Mouse (Mus musculus) heart, embryonic 14.5 days (tissue): Measurements from ENCODE around the gene Prdm10. TPM values are rescaled to one million over a fixed set of nuclear protein-coding genes. Genes with fewer than 3 reads are reported as not detected.

Experiments used
- ATAC-seq: fragments of 200-750 bp; cut with Nextera tagmentation; 2 replicates; pipeline ENCODE4 v1.8.0; 2017; ENCODE audit warnings: low read depth, moderate TSS enrichment; ENCODE audit not compliant: insufficient number of reproducible peaks, insufficient read depth, low FRiP score
- H3K27ac ChIP-seq, 2 experiments: fragments of 200-500 bp in 1 of 2; fragments of 300-500 bp in 1 of 2; sonication (generic) in 1 of 2; replicated peaks in 1 of 2; 2 replicates each; pipeline ENCODE4 v1.5.1; 2012 to 2014; ENCODE audit warnings: low read depth in 2 of 2, low read length in 2 of 2, control low read depth in 1 of 2, mild to moderate bottlenecking in 1 of 2, mixed read lengths in 1 of 2; ENCODE audit not compliant: control insufficient read depth in 1 of 2, insufficient read depth in 1 of 2
- H3K27me3 ChIP-seq: fragments of 300-500 bp; sonication (generic); 2 replicates; pipeline ENCODE4 v1.6.1; 2014; ENCODE audit warnings: mild to moderate bottlenecking, low read length, control low read depth; ENCODE audit not compliant: control insufficient read depth, insufficient read depth
- H3K36me3 ChIP-seq: fragments of 300-500 bp; sonication (generic); 2 replicates; pipeline ENCODE4 v1.6.1; 2014; ENCODE audit warnings: mild to moderate bottlenecking, control low read depth, low read length, mixed read lengths; ENCODE audit not compliant: control insufficient read depth, insufficient read depth
- H3K4me1 ChIP-seq, 2 experiments: fragments of 200-500 bp in 1 of 2; fragments of 300-500 bp in 1 of 2; sonication (generic) in 1 of 2; 2 replicates each; pipeline ENCODE4 v1.6.1; 2012 to 2014; ENCODE audit warnings: low read length in 2 of 2, control low read depth in 1 of 2, mixed read lengths in 1 of 2; ENCODE audit not compliant: control insufficient read depth in 2 of 2, insufficient read depth in 2 of 2
- H3K4me2 ChIP-seq: fragments of 300-500 bp; sonication (generic); 2 replicates; pipeline ENCODE4 v1.6.1; 2014; ENCODE audit warnings: mild to moderate bottlenecking, low read length
- H3K4me3 ChIP-seq, 2 experiments: fragments of 200-500 bp in 1 of 2; fragments of 300-500 bp in 1 of 2; sonication (generic) in 1 of 2; 2 replicates each; pipeline ENCODE4 v1.5.1; 2012 to 2014; ENCODE audit warnings: low read length in 2 of 2, mild to moderate bottlenecking in 2 of 2, control low read depth in 1 of 2, low read depth in 1 of 2, moderate library complexity in 1 of 2; ENCODE audit not compliant: control insufficient read depth in 1 of 2, insufficient read depth in 1 of 2
- H3K9ac ChIP-seq: fragments of 300-500 bp; sonication (generic); 2 replicates; pipeline ENCODE4 v1.6.1; 2014; ENCODE audit warnings: mild to moderate bottlenecking, low read length
- H3K9me3 ChIP-seq: fragments of 300-500 bp; sonication (generic); 2 replicates; pipeline ENCODE4 v1.6.1; 2016; ENCODE audit warnings: low read length, control low read depth; ENCODE audit not compliant: control insufficient read depth
- WGBS: fragments of 180-500 bp; shearing (Covaris S2); extraction: QIAGEN DNeasy Blood & Tissue Kit; methylation state at CpG from one replicate; pipeline ENCODE4 v1.1.7; 2014; 5-methylcytosine and 5-hydroxymethylcytosine counted together
- polyA plus RNA-seq: library from polyadenylated mRNA; unstranded; fragments of >200 nt; fragmentation: Nextera tagmentation; extraction: Ambion mirVana; gene quantifications from 2 replicates; pipeline ENCODE4 v1.2.1, GENCODE M21; 2014

Gene Prdm10
- polyA plus RNA-seq, result 3.7 and 4.2 TPM in 2 replicates

DNA sequence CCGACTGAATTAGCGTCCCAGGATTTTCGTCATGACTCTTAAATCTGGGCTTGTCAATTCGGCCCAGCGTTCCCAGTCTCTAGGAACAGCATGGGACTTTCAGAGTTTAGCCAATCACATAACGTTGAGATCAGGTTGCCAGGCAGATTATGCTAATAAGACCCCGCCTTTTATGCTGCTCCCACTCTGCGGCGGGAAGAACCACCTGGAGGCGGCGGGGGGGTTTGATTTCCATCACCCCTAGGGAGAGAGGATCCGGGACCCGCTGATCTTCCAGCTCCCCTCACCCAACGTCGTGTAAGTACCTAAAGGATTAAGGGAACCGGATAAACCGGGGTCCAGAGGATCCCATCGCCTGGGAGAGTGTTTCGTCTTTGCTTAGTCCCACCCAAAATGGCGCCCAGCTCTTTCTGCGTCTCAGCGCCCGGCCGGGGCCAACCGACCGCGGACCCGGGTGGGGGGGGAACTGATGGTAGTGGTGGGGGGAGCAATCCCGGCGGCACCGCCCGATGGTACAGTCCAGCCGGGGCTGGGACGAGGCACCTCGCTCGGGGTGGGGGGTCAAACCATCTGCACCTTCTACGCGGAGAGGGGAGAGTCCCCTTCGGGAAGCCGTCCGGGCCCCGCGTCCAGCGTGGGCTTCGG, at the start of gene Prdm10:
Prdm10 (plus strand) TSS at position 173 of the 645 bp plus-strand sequence.
- Histone ChIP-seq H3K27ac (peak within 1 kb of the TSS; percentile 95 to 100), H3K36me3 (no peaks in the 10 kb centered on the region), H3K27me3 (no peaks in the 10 kb centered on the region), H3K4me3 (peak within 1 kb of the TSS; percentile 70 to 90), H3K4me1 (peaks cover 3 to 15% of the 10 kb centered on the region in 2 experiments; a peak in 3 of 4 replicates), H3K9ac (peak within 1 kb of the TSS; percentile 91), H3K4me2 (peak within 1 kb of the TSS; percentile 79), H3K9me3 (no peaks in the 10 kb centered on the region)
- peak; percentile 93 for ATAC-seq
- under 1% methylated on average over 37 of the region's 45 CpGs for WGBS

DNA sequence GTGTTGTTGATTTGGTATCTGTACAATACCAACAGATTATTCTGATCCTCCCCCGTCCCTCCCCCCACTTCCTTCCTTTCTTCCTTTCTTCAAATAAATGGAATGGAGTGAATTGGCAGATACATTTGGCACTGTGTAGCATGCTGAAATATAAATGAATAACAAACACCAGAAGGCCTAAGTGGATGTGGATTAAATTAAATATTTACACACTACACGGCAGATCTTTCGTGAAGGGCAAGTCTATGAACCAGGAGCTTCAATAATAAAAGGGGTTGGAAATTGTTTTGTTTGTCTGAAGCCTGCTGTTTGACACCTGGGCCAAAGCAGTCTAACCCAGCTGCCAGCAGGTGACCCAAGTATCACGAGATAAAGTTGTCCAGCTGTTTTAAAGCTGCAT, 45.3 kb upstream of the Prdm10 start:
- Histone ChIP-seq H3K9ac (no peak overlapping the region), H3K9me3 (no peaks in the 10 kb centered on the region), H3K27ac (no peak overlapping the region), H3K36me3 (no peaks in the 10 kb centered on the region), H3K4me2 (no peak overlapping the region), H3K4me3 (no peak overlapping the region), H3K4me1 (peaks cover 0 to 7% of the 10 kb centered on the region in 2 experiments; a peak in 2 of 4 replicates), H3K27me3 (no peaks in the 10 kb centered on the region)
- 57% methylated on average over 4 of the region's 4 CpGs for WGBS
- ATAC-seq, result no peak

GRCm38 (mm10) chr9:31235489-31235888, 44.8 kb upstream of the Prdm10 start:
- peaks cover under 1 to 7% of the 10 kb centered on the region in 2 experiments; a peak in 3 of 4 replicates for H3K4me1 ChIP-seq
- no peak overlapping the region for H3K27ac ChIP-seq
- no peaks in the 10 kb centered on the region for H3K36me3 ChIP-seq
- no peak overlapping the region for H3K9ac ChIP-seq
- no peak for ATAC-seq
- no peak overlapping the region for H3K4me2 ChIP-seq
- H3K27me3 ChIP-seq, result no peaks in the 10 kb centered on the region
- H3K4me3 ChIP-seq, result no peak overlapping the region
- no peaks in the 10 kb centered on the region for H3K9me3 ChIP-seq
- 73% methylated on average over 9 of the region's 9 CpGs for WGBS

GRCm38 (mm10) chr9:31236079-31236478, 44.3 kb upstream of the Prdm10 start:
- H3K27me3 ChIP-seq, result no peaks in the 10 kb centered on the region
- no peaks in the 10 kb centered on the region for H3K9me3 ChIP-seq
- no peaks in the 10 kb centered on the region for H3K36me3 ChIP-seq
- H3K4me3 ChIP-seq, result no peak overlapping the region
- no peak for ATAC-seq
- H3K9ac ChIP-seq, result no peak overlapping the region
- H3K4me1 ChIP-seq, result peaks cover 2 to 7% of the 10 kb centered on the region in 2 experiments; a peak in 3 of 4 replicates
- no peak overlapping the region for H3K27ac ChIP-seq
- H3K4me2 ChIP-seq, result no peak overlapping the region
- 67% methylated on average over 5 of the region's 5 CpGs for WGBS

DNA sequence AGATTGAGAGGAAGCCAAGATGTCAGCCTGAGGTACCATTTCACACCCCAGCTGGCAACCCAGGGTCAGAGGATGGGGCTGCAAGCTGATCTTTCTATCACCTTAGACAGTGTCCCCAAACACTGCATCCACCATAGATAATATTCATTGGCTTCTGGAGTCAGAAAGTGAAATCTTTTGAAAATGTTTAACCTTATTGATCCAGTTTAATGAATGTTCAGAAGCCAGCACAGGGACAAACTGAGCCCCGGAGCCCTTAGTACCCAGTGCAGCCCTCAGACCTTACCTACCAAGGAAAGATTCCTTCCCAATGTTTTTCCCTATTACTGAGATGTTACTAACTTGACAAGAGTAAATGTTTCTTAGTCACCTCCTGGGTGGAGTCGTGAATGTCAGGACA, 41.8 kb upstream of the Prdm10 start:
- no peak overlapping the region for H3K27ac ChIP-seq
- H3K27me3 ChIP-seq, result no peaks in the 10 kb centered on the region
- H3K36me3 ChIP-seq, result no peaks in the 10 kb centered on the region

DNA sequence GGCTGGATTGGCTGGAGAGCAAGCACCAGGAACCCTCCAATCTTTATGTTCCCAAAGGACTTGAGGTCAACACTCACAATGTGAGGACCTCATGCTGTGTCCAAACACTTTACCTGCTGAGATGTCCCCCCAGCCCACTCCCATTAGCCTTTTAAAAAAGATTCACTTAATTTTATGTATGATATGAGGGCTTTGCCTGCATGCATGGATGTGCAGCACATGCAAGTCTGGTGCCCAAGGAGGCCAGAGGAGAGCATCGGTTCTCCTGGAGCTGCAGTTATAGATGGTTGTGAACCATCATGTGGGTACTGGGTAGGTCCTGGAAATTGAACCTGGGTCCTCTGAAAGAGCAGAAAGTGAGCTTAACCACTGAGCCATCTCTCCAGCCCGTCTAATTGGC, 40.8 kb upstream of the Prdm10 start:
- no peak for ATAC-seq

More for the DNA sequence above, 41.8 kb upstream of the Prdm10 start:
- Histone ChIP-seq H3K9me3 (no peaks in the 10 kb centered on the region), H3K9ac (no peak overlapping the region), H3K4me3 (no peak overlapping the region), H3K4me1 (peaks cover 2 to 7% of the 10 kb centered on the region in 2 experiments; a peak in 2 of 4 replicates), H3K4me2 (no peak overlapping the region)
- WGBS, result 70% methylated on average over 2 of the region's 2 CpGs
- no peak for ATAC-seq

GRCm38 (mm10) chr9:31240522-31241207, 39.7 kb upstream of the Prdm10 start:
- H3K4me3 ChIP-seq, result no peak overlapping the region
- no peak overlapping the region for H3K9ac ChIP-seq
- ATAC-seq, result no peak

More for the DNA sequence above, 40.8 kb upstream of the Prdm10 start:
- no peaks in the 10 kb centered on the region for H3K36me3 ChIP-seq
- H3K4me3 ChIP-seq, result no peak overlapping the region
- no peak overlapping the region for H3K9ac ChIP-seq
- no peak overlapping the region for H3K4me2 ChIP-seq
- WGBS, result 94% methylated on average over 2 of the region's 2 CpGs
- H3K27me3 ChIP-seq, result no peaks in the 10 kb centered on the region
- H3K27ac ChIP-seq, result no peak overlapping the region
- no peaks in the 10 kb centered on the region for H3K9me3 ChIP-seq
- peaks cover 2 to 7% of the 10 kb centered on the region in 2 experiments; a peak in 2 of 4 replicates for H3K4me1 ChIP-seq

More at GRCm38 (mm10) chr9:31240522-31241207, 39.7 kb upstream of the Prdm10 start:
- Histone ChIP-seq H3K27ac (no peak overlapping the region), H3K36me3 (no peaks in the 10 kb centered on the region), H3K9me3 (no peaks in the 10 kb centered on the region), H3K4me1 (peaks cover 0 to 2% of the 10 kb centered on the region in 2 experiments; a peak in 2 of 4 replicates), H3K27me3 (no peaks in the 10 kb centered on the region), H3K4me2 (no peak overlapping the region)
- 47% methylated on average over 8 of the region's 8 CpGs for WGBS
